Mouse (Mus musculus): ENCODE data around the gene Aipl1. TPM values are rescaled to one million over a fixed set of nuclear protein-coding genes. Genes with fewer than 3 reads are reported as not detected.

Aipl1 gene
- polyA plus RNA-seq, 1 experiment from 2014 or later, result 0.41 TPM

GRCm38 (mm10) chr11:72055176-72055575 lies 17.9 kb upstream of the Aipl1 start:
- Histone ChIP-seq H3K4me2 (ENCODE audit: low read length) (no peak overlapping the region), H3K27me3 (replicated peaks; ENCODE audit: control insufficient read depth, insufficient read depth, low read length) (no peaks in the 10 kb centered on the region; the same call in 1 of the 2 replicates), H3K9ac (ENCODE audit: low read depth, low read length) (no peak overlapping the region), H3K27ac (ENCODE audit: low read depth, low read length) (no peak overlapping the region), H3K9me3 (ENCODE audit: control insufficient read depth, low read length) (no peaks in the 10 kb centered on the region), H3K4me1 (ENCODE audit: control insufficient read depth, insufficient read depth, low read depth, low read length) (peaks cover 15% of the 10 kb centered on the region), H3K4me3 (ENCODE audit: low read length) (no peak overlapping the region), H3K36me3 (ENCODE audit: control insufficient read depth, insufficient read depth, low read length) (no peaks in the 10 kb centered on the region)
- no peak for ATAC-seq
- WGBS, result 28% methylated on average over 2 of the region's 2 CpGs

GRCm38 (mm10) chr11:72052636-72053035 lies 15.3 kb upstream of the Aipl1 start:
- WGBS, result 16% methylated on average over 5 of the region's 5 CpGs
- Histone ChIP-seq H3K27ac (ENCODE audit: low read depth, low read length) (no peak overlapping the region), H3K4me2 (ENCODE audit: low read length) (no peak overlapping the region), H3K27me3 (replicated peaks; ENCODE audit: control insufficient read depth, insufficient read depth, low read length) (peaks cover 2% of the 10 kb centered on the region; the same call in 1 of the 2 replicates), H3K4me1 (ENCODE audit: control insufficient read depth, insufficient read depth, low read depth, low read length) (peaks cover 18% of the 10 kb centered on the region), H3K4me3 (ENCODE audit: low read length) (no peak overlapping the region), H3K36me3 (ENCODE audit: control insufficient read depth, insufficient read depth, low read length) (no peaks in the 10 kb centered on the region; the same call in 1 of the 2 replicates), H3K9ac (ENCODE audit: low read depth, low read length) (no peak overlapping the region), H3K9me3 (ENCODE audit: control insufficient read depth, low read length) (no peaks in the 10 kb centered on the region)
- no peak for ATAC-seq

GRCm38 (mm10) chr11:72052221-72052620 lies 14.9 kb upstream of the Aipl1 start:
- no peak for ATAC-seq
- Histone ChIP-seq H3K4me3 (ENCODE audit: low read length) (no peak overlapping the region), H3K36me3 (ENCODE audit: control insufficient read depth, insufficient read depth, low read length) (no peaks in the 10 kb centered on the region; the same call in 1 of the 2 replicates), H3K27me3 (replicated peaks; ENCODE audit: control insufficient read depth, insufficient read depth, low read length) (peaks cover 2% of the 10 kb centered on the region; the same call in 1 of the 2 replicates), H3K9me3 (ENCODE audit: control insufficient read depth, low read length) (no peaks in the 10 kb centered on the region), H3K4me2 (ENCODE audit: low read length) (no peak overlapping the region), H3K4me1 (ENCODE audit: control insufficient read depth, insufficient read depth, low read depth, low read length) (peaks cover 18% of the 10 kb centered on the region), H3K27ac (ENCODE audit: low read depth, low read length) (no peak overlapping the region), H3K9ac (ENCODE audit: low read depth, low read length) (no peak overlapping the region)
- WGBS, result 57% methylated on average over 3 of the region's 3 CpGs

GRCm38 (mm10) chr11:72050895-72051858 lies 13.9 kb upstream of the Aipl1 start:
- Histone ChIP-seq H3K4me1 (ENCODE audit: control insufficient read depth, insufficient read depth, low read depth, low read length) (peaks cover 18% of the 10 kb centered on the region), H3K9me3 (ENCODE audit: control insufficient read depth, low read length) (no peaks in the 10 kb centered on the region), H3K4me3 (ENCODE audit: low read length) (peak overlapping the region; percentile 50), H3K27ac (ENCODE audit: low read depth, low read length) (peak overlapping the region; percentile 80), H3K4me2 (ENCODE audit: low read length) (peak overlapping the region; percentile 70), H3K9ac (ENCODE audit: low read depth, low read length) (peak overlapping the region; percentile 67), H3K36me3 (ENCODE audit: control insufficient read depth, insufficient read depth, low read length) (no peaks in the 10 kb centered on the region; the same call in 1 of the 2 replicates), H3K27me3 (replicated peaks; ENCODE audit: control insufficient read depth, insufficient read depth, low read length) (peaks cover 2% of the 10 kb centered on the region; the same call in 1 of the 2 replicates)
- peak; percentile 86 for ATAC-seq
- 2% methylated on average over 45 of the region's 45 CpGs for WGBS

- H3K4me2 ChIP-seq (ENCODE audit: low read length), result peak overlapping the region; percentile 70
- no peaks in the 10 kb centered on the region for H3K9me3 ChIP-seq (ENCODE audit: control insufficient read depth, low read length)
- peaks cover 2% of the 10 kb centered on the region; the same call in 1 of the 2 replicates for H3K27me3 ChIP-seq (replicated peaks; ENCODE audit: control insufficient read depth, insufficient read depth, low read length)
- peaks cover 18% of the 10 kb centered on the region for H3K4me1 ChIP-seq (ENCODE audit: control insufficient read depth, insufficient read depth, low read depth, low read length)
- peak overlapping the region; percentile 67 for H3K9ac ChIP-seq (ENCODE audit: low read depth, low read length)
- no peak; the same call in none of the 2 replicates for ATAC-seq
- WGBS, result 25% methylated on average over 13 of the region's 14 CpGs
- H3K36me3 ChIP-seq (ENCODE audit: control insufficient read depth, insufficient read depth, low read length), result no peaks in the 10 kb centered on the region; the same call in 1 of the 2 replicates
- peak overlapping the region; percentile 50 for H3K4me3 ChIP-seq (ENCODE audit: low read length)
- H3K27ac ChIP-seq (ENCODE audit: low read depth, low read length), result peak overlapping the region; percentile 80
Observed at GRCm38 (mm10) chr11:72050168-72050894, 13.0 kb upstream of the Aipl1 start.

GRCm38 (mm10) chr11:72049171-72049759 lies 12.0 kb upstream of the Aipl1 start:
- ATAC-seq, result no peak
- H3K36me3 ChIP-seq (ENCODE audit: control insufficient read depth, insufficient read depth, low read length), result no peaks in the 10 kb centered on the region; the same call in 1 of the 2 replicates
- no peaks in the 10 kb centered on the region for H3K9me3 ChIP-seq (ENCODE audit: control insufficient read depth, low read length)
- WGBS, result 60% methylated on average over 8 of the region's 8 CpGs
- H3K9ac ChIP-seq (ENCODE audit: low read depth, low read length), result no peak overlapping the region
- no peak overlapping the region for H3K27ac ChIP-seq (ENCODE audit: low read depth, low read length)
- no peak overlapping the region for H3K4me2 ChIP-seq (ENCODE audit: low read length)
- peaks cover 18% of the 10 kb centered on the region for H3K4me1 ChIP-seq (ENCODE audit: control insufficient read depth, insufficient read depth, low read depth, low read length)
- peaks cover 2% of the 10 kb centered on the region; the same call in 1 of the 2 replicates for H3K27me3 ChIP-seq (replicated peaks; ENCODE audit: control insufficient read depth, insufficient read depth, low read length)
- H3K4me3 ChIP-seq (ENCODE audit: low read length), result no peak overlapping the region

GRCm38 (mm10) chr11:72048730-72049129 lies 11.4 kb upstream of the Aipl1 start:
- no peak overlapping the region for H3K27ac ChIP-seq (ENCODE audit: low read depth, low read length)
- H3K9me3 ChIP-seq (ENCODE audit: control insufficient read depth, low read length), result no peaks in the 10 kb centered on the region
- no peak for ATAC-seq
- no peak overlapping the region for H3K4me2 ChIP-seq (ENCODE audit: low read length)
- peaks cover 18% of the 10 kb centered on the region for H3K4me1 ChIP-seq (ENCODE audit: control insufficient read depth, insufficient read depth, low read depth, low read length)
- no peak overlapping the region for H3K4me3 ChIP-seq (ENCODE audit: low read length)
- 50% methylated on average over 6 of the region's 6 CpGs for WGBS
- H3K27me3 ChIP-seq (replicated peaks; ENCODE audit: control insufficient read depth, insufficient read depth, low read length), result peaks cover 2% of the 10 kb centered on the region; the same call in 1 of the 2 replicates
- no peak overlapping the region for H3K9ac ChIP-seq (ENCODE audit: low read depth, low read length)
- no peaks in the 10 kb centered on the region; the same call in 1 of the 2 replicates for H3K36me3 ChIP-seq (ENCODE audit: control insufficient read depth, insufficient read depth, low read length)

GRCm38 (mm10) chr11:72044231-72044630 lies 6.9 kb upstream of the Aipl1 start:
- H3K36me3 ChIP-seq (ENCODE audit: control insufficient read depth, insufficient read depth, low read length), result no peaks in the 10 kb centered on the region; the same call in 1 of the 2 replicates
- H3K4me3 ChIP-seq (ENCODE audit: low read length), result no peak overlapping the region
- WGBS, result 83% methylated on average over 3 of the region's 3 CpGs
- peaks cover 17% of the 10 kb centered on the region for H3K4me1 ChIP-seq (ENCODE audit: control insufficient read depth, insufficient read depth, low read depth, low read length)
- no peak for ATAC-seq
- no peak overlapping the region for H3K9ac ChIP-seq (ENCODE audit: low read depth, low read length)
- H3K27ac ChIP-seq (ENCODE audit: low read depth, low read length), result no peak overlapping the region
- no peaks in the 10 kb centered on the region for H3K27me3 ChIP-seq (replicated peaks; ENCODE audit: control insufficient read depth, insufficient read depth, low read length)
- no peak overlapping the region for H3K4me2 ChIP-seq (ENCODE audit: low read length)
- H3K9me3 ChIP-seq (ENCODE audit: control insufficient read depth, low read length), result no peaks in the 10 kb centered on the region

Data from hindbrain, embryonic 16.5 days (tissue).